Mouse (Mus musculus): ENCODE measurements around the gene 6030408B16Rik.

- TF ChIP-seq POLR2A (IDR thresholded peaks at IDR 0.05; ENCODE audit: insufficient read depth, low read depth, low read length) (no peak), CTCF (IDR thresholded peaks at IDR 0.05; ENCODE audit: insufficient read depth, low read depth, low read length) (no peak)
Measured at GRCm38 (mm10) chr15:101312006-101312405, 19.0 kb downstream of the 6030408B16Rik start.
